ENCODE assay signal across 19 mouse cellular contexts in the genomic region with DNA sequence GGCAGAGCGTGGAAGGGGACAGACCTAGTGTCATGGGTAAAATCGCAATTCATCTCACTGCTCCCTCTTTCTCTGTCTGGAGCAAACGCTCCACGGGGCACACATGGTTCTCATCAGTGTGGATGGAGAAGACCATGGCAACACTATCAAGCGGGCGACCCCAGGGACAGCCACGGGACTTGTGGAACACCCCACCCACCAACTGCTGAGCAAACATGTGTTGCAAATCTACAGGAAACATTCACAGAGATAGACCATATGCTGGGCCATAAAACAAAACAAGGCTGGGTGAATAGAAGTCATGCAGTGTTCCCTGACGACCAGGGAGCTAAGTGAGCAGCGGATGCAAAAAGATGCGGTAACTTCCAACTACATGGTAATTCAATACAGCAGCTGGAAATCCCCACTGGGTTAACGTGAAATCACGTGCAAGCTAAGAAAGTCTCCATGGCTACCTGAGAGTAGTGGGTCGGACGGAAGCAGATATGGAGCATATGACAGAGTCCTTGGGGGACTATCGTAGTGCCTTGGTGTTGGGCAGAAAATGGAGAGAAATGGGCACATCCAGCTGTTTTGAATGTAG. TPM values are rescaled to one million over a fixed set of nuclear protein-coding genes. Genes with fewer than 3 reads are reported as not detected.
DNase-seq lines count a peak whose midpoint lies in the region; ATAC-seq lines count a peak whose summit lies in the region.
"Had no signal": no experiment of that assay in that cellular context is flagged by ENCODE, and none has a peak within 500 bp of the region (broad histone marks: within the 10 kb centered on the region; RNA-seq: fewer than 3 reads in every experiment).

No protein-coding gene starts in this region.

- H3K4me2 ChIP-seq in neural tube, embryonic 15.5 days = no peak overlapping the region
- H3K4me2 ChIP-seq in forebrain, embryonic 13.5 days = no peak overlapping the region
- H3K4me2 ChIP-seq in liver, embryonic 12.5 days = no peak overlapping the region
- H3K4me2 ChIP-seq: forebrain, embryonic 15.5 days; intestine, embryonic 15.5 days; midbrain, embryonic 12.5 days had no signal

- peaks cover 7% of the 10 kb centered on the region for H3K4me1 ChIP-seq in neural tube, embryonic 15.5 days
- no peaks in the 10 kb centered on the region for H3K4me1 ChIP-seq in forebrain, embryonic 13.5 days
- 0 out of 2 replicates have a peak, but pooled peaks cover 2% of the 10 kb centered on the region for H3K4me1 ChIP-seq in liver, embryonic 12.5 days
- H3K4me1 ChIP-seq: forebrain, embryonic 15.5 days; intestine, embryonic 15.5 days had no signal

- H3K27ac ChIP-seq in neural tube, embryonic 15.5 days (replicated peaks) = no peak overlapping the region
- no peak overlapping the region for H3K27ac ChIP-seq in forebrain, embryonic 13.5 days
- no peak overlapping the region for H3K27ac ChIP-seq in liver, embryonic 12.5 days
- H3K27ac ChIP-seq: forebrain, embryonic 15.5 days; intestine, embryonic 15.5 days; layer of hippocampus, adult 2 months; liver, embryonic 14.5 days; midbrain, embryonic 12.5 days had no signal

- intact Hi-C loops in heart, postnatal 25 days (cut with DNase I) = no loop called here

- no peaks in the 10 kb centered on the region for H3K9me3 ChIP-seq in neural tube, embryonic 15.5 days (replicated peaks)
- no peaks in the 10 kb centered on the region for H3K9me3 ChIP-seq in forebrain, embryonic 13.5 days (replicated peaks)
- no peaks in the 10 kb centered on the region for H3K9me3 ChIP-seq in liver, embryonic 12.5 days (replicated peaks)
- H3K9me3 ChIP-seq: forebrain, embryonic 15.5 days; intestine, embryonic 15.5 days; midbrain, embryonic 12.5 days had no signal

- DNase-seq in embryo, embryonic 10 days (ENCODE audit: low spot score) = peak; percentile 41
- no peak for DNase-seq in embryo, embryonic 9.5 days (ENCODE audit: extremely low spot score)
- peak; percentile 22 for DNase-seq in neural tube, embryonic 10.5 days (ENCODE audit: extremely low spot score, low spot score)
- peak; percentile 28 for DNase-seq in heart, postnatal 25 days (ENCODE audit: low spot score)
- DNase-seq: adrenal gland, postnatal 10 days; cerebellum, adult 8-10 months; gastrocnemius, postnatal 14 days; lung, postnatal 14 days; right cerebral cortex, postnatal 14 days; thymus, adult 18-20 months had no signal

- no peaks in the 10 kb centered on the region for H3K36me3 ChIP-seq in neural tube, embryonic 15.5 days
- no peaks in the 10 kb centered on the region for H3K36me3 ChIP-seq in forebrain, embryonic 13.5 days (ENCODE audit: poor library complexity, severe bottlenecking)
- H3K36me3 ChIP-seq in liver, embryonic 12.5 days = no peaks in the 10 kb centered on the region
- H3K36me3 ChIP-seq: forebrain, embryonic 15.5 days; intestine, embryonic 15.5 days; midbrain, embryonic 12.5 days had no signal

- H3K27me3 ChIP-seq in neural tube, embryonic 15.5 days (replicated peaks) = no peaks in the 10 kb centered on the region
- no peaks in the 10 kb centered on the region for H3K27me3 ChIP-seq in forebrain, embryonic 13.5 days
- H3K27me3 ChIP-seq in liver, embryonic 12.5 days (replicated peaks) = no peaks in the 10 kb centered on the region
- H3K27me3 ChIP-seq: forebrain, embryonic 15.5 days; intestine, embryonic 15.5 days; midbrain, embryonic 12.5 days had no signal

- H3K4me3 ChIP-seq in neural tube, embryonic 15.5 days (replicated peaks) = no peak overlapping the region
- no peak overlapping the region for H3K4me3 ChIP-seq in forebrain, embryonic 13.5 days
- no peak overlapping the region for H3K4me3 ChIP-seq in liver, embryonic 12.5 days
- H3K4me3 ChIP-seq: forebrain, embryonic 15.5 days; intestine, embryonic 15.5 days; layer of hippocampus, adult 2 months; midbrain, embryonic 12.5 days had no signal

- 67% methylated on average over 15 of the region's 15 CpGs for WGBS in neural tube, embryonic 15.5 days
- WGBS in forebrain, embryonic 13.5 days = 85% methylated on average over 15 of the region's 15 CpGs
- 67% methylated on average over 15 of the region's 15 CpGs for WGBS in liver, embryonic 12.5 days (ENCODE audit: insufficient replicate concordance)

- no peak overlapping the region for H3K9ac ChIP-seq in neural tube, embryonic 15.5 days (replicated peaks)
- no peak overlapping the region for H3K9ac ChIP-seq in forebrain, embryonic 13.5 days
- H3K9ac ChIP-seq in liver, embryonic 12.5 days = no peak overlapping the region
- H3K9ac ChIP-seq: forebrain, embryonic 15.5 days; intestine, embryonic 15.5 days; liver, embryonic 14.5 days; midbrain, embryonic 12.5 days had no signal

- no peak for ATAC-seq in neural tube, embryonic 15.5 days (ENCODE audit: low FRiP score)
- ATAC-seq in forebrain, embryonic 13.5 days = no peak
- ATAC-seq in liver, embryonic 12.5 days = no peak
- no peak for ATAC-seq in megakaryocyte, adult 5-6 weeks (ENCODE audit: poor library complexity, severe bottlenecking)
- ATAC-seq: forebrain, embryonic 15.5 days; intestine, embryonic 15.5 days had no signal

RNA-seq across cellular contexts. Expression of a gene that starts 57.4 kb away (rescaled TPM):
- polyA plus RNA-seq in neural tube, embryonic 15.5 days (2015; fragmentation: Nextera tagmentation; extraction: Ambion mirVana) = 13.3 and 14.8 TPM in 2 replicates
- 10 to 100 TPM; 44.9 to 50.9 TPM for total RNA-seq in heart, postnatal 25 days (2021)
- polyA plus RNA-seq in forebrain, embryonic 13.5 days (2015; fragmentation: Nextera tagmentation; extraction: Ambion mirVana) = 26.9 and 27.4 TPM in 2 replicates
- 13.3 TPM in 2 replicates for polyA plus RNA-seq in liver, embryonic 12.5 days (2016; fragmentation: Nextera tagmentation; extraction: Ambion mirVana)
- total RNA-seq in megakaryocyte, adult 5-6 weeks (2015) = 45.4 and 53.3 TPM in 2 replicates
- 76.6 and 88.4 TPM in 2 replicates for total RNA-seq in megakaryocyte, adult 5-6 weeks (2017)
